Mouse (Mus musculus): ENCODE data around the gene Apbb2.

Apbb2 gene

DNA sequence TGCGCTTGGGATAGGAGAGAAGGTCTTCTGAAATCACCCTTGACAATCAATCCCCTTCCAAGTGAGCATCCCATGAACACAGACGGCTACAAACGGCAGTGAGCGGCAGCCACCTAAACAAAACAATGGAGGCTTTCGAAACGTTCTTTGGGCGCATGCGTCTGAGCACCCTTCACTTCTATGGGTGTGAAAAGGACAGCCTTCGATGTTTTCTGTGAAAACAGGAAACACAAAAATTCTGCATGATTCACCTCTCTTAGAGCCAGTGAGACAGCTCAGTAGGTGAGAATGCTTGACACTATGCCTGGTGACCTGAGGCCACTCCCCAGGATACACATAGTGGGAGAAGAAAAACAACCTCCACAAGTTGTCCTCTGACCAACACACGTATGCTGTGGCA is 103.3 kb downstream of the Apbb2 start:
- DNase-seq, result no peak

DNA sequence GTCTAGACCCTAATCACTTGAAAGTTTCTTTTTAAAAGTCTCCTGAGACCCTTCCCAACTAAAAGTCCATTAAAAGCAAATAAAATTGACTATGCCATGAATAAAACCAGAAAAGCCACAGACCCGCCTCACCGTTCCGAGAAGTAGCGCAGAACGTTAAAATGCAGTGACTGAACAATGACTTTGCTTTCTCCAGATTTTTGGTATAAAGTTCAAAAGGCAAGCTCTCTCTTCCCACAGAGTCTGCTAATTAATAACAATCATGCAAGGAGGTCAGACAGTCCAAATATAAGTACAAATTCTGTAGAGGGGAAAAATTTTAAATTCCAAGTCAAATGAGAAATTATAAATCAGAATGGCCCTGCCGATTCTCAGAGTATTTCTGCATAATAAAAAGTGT is 103.9 kb downstream of the Apbb2 start:
- no peak for DNase-seq

DNA sequence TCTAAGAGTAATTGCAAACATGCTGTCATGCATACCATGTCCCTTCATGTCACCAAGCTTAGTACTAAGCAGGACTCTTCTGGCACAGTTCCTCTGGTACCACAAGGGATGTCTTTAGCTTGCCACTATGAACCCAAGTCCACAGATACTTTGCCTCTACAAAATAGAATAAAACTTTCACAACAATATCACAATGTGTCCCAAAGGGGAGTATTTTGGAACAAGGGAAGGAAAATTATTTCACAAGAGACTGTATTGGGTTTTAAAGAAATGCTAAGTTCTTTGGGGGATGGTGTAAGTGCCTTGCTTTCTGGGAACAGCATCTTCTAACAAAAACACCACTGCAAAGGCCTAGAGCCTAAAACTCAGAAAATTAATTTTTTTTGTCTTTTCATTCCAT is 105.2 kb downstream of the Apbb2 start:
- DNase-seq, result no peak

DNA sequence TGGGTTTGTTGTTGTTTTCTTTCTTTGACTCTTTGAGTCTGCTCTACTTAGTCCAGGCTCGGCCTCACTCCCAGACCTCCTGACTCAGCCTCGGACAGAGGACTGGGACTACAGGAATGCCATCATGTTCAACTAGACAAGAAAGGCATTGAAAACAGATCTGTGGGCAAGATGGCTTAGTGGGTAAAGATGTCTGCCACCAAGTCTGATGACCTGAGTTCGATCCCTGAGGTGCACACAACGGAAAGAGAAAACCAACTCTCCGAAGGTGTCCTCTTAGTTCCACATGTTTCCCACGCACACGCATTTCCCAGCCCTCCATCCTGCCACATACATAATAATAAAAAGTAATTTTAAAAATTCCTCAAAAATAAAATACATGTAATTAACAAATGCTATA is 106.1 kb downstream of the Apbb2 start:
- DNase-seq, result no peak

DNA sequence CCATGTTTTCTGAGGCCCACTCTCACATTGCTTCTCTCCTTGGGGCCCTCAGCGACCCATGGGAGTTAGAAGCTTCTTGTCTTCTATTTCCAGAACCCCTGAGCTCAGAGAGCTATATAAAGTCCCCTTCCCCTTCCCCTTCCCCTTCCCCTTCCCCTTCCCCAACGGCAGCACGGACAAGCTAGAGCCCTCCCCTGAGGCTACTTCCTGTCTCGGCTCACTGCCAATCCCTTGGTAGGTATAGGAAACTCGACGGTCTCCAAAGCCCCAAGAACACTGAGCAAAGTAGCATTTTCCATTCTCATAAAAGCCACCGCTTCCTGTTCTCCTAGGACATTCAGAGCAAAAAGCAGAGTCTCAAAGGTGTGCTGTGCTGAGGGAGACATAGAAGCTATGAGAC is 107.9 kb downstream of the Apbb2 start:
- DNase-seq, result no peak

DNA sequence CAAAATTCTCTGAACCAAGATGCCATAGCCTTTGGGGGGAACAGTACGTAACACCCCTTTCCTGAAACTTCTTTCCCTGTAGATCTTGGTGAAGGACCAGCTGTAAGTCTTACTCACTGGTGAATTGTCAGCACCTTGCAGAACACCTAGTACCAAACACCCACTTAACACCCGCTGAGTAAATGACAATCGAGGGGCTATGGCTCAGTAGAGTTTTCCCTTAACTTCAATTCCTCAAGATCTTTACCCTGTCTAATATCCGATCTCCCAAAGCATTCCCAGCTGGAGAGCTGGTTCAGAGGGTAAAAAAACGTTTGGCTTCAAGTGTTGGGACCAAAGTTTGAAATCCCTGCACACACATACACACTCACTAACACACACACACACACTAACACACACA is 109.4 kb downstream of the Apbb2 start:
- DNase-seq, result no peak

DNA sequence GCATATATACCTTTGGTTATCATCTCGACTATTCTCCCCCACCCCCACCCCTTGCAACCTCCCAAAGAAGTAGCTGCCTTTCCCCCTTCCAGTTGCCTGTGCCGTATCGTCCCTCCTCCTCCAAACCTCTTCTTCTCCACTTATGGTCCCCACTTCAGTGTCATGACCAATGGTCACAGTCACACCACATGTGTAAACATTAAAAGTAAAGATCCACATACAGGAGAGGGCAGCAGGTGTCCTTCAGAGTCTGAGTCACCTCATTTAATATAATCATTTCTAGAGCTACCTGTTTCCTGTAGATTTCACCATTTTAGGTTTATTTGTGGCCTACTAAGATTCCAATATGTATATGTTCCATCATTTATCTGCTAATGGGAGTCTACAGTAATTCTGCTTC is 113.0 kb downstream of the Apbb2 start:
- DNase-seq, result no peak

DNA sequence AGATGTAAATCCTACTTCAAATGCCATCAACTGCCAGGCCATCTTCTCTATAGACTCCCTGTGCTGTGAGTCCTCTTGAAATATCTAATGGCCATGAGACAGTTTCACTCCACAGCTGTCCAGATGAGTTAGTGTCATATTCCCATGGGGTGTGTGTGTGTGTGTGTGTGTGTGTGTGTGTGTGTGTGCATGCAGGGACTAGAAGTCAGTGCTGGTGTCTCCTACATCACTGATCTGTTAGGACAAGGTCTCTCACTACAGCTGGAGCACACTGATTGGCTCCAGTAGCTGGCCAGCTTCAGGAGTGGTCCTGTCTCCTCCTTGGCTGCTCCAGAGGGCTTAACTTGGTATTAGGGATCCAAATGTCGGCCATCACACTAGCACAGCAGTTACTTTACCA is 113.5 kb downstream of the Apbb2 start:
- no peak for DNase-seq

DNA sequence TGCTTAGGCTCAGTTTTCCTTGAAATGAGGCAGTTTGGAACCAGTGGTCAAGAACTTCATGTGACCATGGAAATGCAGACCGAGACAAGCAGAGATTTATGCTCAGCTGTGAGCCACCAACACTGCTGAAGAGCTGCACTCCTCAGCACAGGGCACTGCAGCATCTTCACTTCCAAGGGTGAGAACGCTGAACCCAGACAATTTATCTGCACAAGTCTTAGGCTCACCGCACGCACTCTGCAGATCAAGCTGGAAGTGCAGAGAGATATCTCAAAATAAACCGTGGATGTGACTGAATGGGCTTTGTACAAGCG is 114.2 kb downstream of the Apbb2 start:
- DNase-seq, result no peak

DNA sequence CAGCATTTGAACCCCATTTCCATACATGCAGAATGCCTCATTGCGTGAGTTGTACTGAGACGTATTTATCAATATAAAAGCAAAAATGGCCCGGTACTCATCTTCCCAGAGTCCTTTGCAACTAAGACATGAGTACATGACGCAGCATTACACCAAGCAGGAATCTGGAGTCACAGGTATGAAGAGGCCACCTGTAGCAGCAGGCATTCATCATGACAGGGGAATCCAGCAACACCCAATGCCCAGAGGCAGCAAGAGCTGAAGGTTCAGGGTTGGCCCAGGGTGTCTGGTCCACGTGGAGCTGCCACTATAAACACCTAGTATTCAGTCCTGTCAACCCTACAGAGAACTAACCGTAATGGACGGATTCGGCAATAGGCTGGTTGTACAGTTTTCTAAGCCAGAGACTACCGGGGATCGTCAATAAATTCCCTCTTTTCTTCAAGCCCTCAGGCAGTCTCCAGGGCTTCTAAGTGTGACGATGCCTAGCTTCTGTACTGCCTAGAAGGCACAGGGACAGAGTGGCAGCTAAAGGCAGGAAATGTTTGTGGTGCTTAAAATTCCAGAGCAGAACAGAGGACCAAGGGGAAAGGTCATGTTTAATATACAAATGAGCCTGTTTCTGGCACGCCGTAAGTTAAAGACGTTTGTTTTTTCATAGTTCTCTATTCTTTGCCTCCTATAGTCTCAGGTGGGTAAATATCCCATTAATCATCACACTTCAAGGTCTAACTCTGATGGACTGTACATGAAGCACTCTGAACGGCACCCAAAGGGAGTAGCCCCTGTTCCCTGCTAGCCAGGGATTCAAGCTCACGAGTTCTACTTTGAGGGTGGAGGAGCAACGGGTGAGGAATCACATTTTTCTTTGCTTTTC is 114.8 kb downstream of the Apbb2 start:
- DNase-seq, result no peak

DNA sequence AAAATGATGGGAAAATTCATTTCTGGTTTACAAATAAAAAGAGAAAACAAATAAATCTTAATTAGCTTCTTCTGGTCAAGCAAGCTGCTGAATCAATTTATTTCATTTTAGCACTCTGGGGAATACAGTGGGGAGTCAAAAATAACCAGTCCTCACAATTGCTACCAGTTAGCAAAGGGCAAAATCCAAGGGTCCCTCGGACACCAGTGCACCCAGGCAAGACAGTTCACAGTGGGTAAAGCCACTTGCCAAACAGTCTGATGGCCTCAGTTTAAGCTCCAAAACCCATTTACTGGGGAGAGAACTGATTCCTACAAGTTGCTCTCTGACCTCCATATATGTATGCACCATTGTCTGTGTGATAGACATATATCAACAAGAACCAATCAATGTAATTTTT is 115.6 kb downstream of the Apbb2 start:
- DNase-seq, result no peak

DNA sequence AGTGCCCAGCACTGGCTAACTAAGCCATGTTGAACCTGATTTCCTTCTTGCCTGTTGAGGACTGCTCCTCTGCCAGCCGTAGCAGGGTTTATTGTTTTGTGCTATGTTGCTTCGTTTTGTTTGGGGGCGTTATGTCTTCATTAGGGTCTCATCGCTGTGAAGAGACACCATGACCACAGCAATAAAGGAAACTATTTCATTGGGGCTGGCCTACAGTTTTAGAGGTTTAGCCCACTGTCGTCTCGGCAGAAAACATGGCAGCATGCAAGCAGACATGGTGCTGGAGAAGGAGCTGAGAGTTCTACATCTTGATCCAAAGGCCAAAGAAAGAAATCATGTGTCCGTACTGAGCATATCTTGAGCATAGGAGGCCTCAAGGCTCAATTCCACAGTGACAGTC is 119.0 kb downstream of the Apbb2 start:
- no peak for DNase-seq

DNA sequence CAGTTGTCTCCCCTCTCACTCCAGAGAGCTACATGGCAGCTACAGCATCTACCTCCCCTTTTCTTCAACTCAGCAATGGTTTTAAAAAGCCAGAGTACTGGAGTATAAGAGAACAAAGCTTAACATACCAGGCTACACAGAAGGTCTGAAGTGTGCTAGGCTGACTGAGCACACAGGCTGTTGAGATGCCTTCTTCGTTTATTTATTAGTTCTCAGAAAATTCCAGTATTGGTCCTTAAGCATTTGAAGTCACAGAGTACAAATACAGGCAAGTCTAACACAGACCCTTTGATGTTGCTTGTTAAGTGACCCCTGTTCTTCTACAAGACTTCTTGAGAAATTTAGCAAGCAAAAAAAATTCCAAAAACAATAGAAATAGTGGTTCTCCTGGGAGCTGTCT is 120.4 kb downstream of the Apbb2 start:
- DNase-seq, result no peak

DNA sequence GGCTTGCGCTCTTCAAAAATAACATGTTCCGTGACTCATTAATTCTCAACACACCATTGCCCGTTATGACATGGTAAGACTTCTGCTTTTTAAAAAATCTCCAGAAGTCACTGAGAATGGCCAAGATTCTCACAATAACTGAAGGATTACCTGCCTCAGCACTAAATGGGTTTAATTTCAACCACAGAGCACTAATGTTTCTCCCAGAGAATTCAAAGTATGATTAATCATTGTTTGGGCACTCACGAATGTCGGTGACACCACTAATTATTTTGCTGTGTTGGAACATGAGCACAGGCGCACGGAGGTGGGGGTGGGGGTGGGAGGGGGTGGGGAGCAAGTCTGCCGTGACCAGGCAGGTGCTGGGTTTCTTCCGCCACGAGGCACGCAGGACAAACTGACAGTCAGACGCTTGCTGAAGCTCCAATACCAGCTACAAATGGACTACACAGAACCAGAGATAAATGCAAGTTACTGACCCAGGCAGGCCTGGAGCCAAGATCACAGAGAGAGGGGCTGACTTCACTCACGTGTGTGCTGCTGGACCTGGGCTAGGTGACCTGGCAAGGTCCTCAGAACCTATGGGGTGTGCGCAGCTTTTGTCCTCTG is 121.0 kb downstream of the Apbb2 start:
- DNase-seq, result no peak

DNA sequence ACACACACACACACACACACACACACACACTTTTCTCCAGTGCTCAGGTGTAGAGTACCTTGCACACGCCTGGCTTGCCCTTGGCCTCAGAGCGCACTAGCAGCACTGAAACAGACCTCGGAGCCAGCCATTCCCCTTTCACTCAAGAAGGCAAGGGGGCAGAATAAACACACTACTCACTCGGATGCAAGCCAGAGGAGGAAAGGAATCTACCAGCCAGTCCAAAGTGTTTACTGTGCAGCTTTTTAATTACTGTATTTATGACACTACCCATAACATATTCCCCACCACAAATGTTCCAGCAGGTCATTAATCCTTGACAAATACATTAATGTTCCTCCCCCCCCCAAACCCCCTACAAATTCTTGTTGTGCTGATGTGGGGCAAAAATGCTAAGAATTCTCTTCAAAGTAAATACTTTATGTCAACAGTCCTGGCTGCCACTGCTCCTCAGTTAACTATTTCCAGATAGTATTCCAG is 121.7 kb downstream of the Apbb2 start:
- no peak for DNase-seq

DNA sequence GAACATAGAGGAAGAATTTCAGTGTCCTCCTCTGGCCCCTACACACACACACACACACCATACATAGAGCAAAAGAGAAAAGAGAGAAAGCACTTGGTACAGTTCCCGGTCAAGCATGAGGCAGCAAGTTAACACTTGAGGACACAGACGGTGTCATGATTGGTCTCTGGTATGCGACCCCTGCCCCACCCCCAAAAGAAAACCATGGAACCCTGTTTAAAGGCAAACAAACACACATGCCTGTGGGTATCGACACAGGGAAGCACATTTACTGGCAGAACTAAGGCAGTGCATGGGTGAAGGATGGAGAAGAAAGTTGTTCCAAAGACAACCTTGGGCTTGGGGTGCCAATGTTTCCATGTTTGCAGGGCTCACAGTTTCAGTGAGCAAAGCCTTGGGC is 123.9 kb downstream of the Apbb2 start:
- no peak for DNase-seq

DNA sequence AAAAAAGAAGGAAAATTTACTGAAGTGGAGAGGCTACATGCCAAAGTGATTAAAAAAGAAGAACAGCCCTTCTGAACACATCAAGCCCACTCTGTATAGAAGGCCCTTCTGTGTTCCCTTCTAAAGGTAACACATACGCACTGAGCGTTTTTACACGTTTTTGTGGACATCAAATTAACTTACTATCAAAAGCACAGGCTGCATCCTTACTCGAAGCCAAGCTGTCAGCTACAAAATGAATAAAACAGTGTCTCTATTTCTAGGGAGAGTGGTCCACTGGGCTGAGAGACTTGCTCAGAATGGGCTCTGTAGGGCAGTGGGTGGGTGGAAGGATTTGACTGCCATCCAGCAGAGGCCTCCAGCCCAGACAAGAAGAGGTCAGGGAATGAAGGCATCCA is 126.0 kb downstream of the Apbb2 start:
- no peak for DNase-seq

DNA sequence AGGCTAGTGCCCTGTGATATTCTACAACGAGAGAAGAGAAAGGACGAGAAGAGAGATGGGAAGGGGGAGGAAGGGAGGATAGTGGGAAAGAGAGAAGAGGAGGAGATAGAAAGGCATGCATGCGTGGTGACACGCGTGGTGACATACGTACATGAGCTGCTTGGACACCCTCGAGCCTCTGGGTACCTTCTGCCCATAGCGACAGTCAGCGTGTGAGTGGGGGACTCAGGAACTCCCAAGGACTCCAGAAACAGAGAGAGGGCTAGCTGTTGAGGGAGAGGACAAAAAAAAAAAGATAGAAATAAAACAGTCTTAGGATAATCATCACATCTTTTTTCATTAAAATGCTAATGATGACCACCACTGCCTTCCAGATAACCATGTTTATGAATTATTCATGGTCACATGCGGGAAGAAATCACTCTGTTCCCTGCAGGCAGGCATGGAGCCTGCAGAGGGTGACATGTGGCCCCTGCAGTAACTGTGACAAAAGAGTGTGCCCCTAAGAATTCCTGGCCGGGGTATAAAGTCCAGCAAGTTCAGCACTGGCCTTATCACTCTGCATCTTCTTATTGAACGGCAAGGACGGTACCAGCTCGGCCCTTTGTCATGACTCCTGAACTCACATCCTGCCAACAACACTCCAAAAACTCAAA is 126.5 kb downstream of the Apbb2 start:
- DNase-seq, result no peak

DNA sequence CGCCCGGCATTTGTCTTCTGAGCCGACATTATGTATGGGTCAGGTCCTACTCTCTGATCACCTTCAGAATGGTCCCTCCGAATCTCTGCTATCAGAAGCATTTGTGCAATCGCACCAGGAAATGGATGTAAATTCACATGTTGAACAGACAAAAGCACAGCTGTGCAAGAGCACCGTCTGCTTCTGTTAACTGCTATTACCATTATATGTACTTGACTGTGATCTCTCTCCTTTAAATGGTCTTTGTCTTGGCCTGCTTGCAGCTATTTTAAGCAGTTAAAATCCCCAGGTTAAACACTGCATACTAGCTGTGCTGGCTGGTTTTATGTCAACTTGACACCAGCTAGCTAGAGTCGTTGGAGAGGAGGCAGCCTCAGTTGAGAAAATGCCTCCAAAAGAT is 132.6 kb downstream of the Apbb2 start:
- DNase-seq, result no peak

DNA sequence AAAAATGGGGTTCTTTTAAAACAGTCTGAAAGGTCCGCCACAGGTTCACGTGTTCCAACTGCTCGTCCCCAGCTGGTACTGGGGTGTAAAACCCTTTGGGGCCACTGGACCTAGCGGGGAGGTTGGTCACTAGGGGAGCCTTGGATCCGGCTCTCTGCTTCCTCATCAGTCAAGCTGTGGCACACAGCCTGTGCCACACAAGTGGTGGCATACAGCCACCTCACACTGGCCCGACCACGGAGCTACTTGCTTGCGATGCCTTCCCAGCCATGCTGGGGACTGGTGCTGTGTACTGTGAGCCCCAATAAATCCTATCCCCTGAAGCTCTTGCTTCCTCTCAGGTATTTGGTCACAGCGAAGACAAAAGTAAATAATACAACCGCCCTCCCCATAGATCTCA is 142.3 kb downstream of the Apbb2 start:
- DNase-seq, result no peak

DNA sequence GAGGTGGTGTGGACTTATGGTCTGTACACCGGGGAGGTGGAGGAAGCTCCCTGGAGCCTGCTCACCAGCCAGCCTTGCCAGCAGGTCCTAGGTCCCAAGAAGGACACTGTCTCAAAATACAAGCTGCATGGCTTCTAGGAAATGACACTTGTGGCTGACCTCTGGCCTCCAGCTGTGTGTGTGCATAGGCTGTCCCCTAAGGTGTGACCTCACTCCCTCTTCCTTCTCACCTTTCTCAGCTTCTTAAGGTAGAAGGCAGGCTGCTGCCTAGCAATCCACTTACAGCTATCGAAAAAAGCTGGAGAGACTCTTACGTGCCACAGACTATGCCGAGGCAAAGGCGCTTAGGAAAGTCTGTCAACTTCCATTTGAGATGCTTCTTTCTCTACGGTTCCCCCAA is 142.8 kb downstream of the Apbb2 start:
- DNase-seq, result no peak

DNA sequence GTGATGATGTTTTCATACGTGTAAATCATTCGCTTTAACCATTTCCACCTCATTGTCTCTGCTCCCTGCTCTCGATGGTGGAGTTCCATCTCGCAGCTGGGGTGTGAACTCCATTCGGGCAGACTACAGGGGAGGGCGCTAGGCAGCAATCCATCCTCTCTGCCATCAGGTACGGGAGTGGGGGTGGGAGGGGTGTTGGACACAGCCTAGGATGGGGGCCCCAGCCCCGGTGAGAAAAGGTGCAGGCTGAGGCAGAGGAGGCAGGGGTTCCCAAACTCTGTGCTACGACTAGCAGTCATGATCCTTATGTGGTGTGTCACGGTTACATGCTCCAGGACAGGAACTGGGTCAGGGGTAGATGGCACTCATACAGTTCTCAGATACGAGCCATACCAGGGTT is 144.4 kb downstream of the Apbb2 start:
- no peak for DNase-seq

DNA sequence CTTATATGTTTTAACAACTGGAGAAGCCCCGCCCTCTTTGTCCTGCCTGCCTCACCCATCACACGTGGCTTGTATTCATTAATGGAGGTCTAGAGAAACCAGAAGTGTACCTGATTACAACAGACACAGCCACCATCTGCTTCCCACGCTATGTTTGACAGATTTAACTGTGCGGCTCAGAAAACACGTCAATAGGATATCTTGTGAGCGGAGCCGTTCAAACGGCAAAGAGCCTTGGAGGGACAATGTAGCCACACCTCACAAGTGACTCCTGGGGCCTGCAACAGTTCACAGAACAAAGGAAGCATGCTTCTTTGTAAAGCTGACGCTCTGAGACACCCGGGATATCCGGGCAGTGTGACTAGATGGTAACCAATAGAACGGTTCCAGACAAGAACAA is 145.0 kb downstream of the Apbb2 start:
- no peak for DNase-seq

DNA sequence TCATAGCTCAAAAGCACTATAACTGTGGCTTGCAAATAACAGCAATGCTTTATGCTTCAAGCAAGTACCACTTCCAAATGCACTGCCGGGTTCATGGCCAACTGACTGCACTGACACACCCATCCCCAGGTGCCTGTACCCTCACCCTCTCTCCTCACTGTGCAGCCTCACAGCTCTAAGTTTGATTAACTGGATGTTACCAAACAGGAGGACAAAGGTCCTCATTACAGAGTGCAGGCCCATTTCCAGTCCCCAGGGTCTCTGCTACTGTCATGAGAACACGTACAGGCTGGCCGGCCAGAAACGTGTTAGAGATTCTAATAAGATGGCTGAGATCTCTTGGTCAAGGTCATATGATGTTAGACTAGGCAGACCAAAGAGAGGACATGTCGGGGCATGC is 147.7 kb downstream of the Apbb2 start:
- DNase-seq, result no peak

Data from layer of hippocampus, adult 9-11 months (tissue).